Mouse (Mus musculus) urinary bladder, adult 2 months (tissue): Measurements from ENCODE around the gene 4933407L21Rik. TPM values are rescaled to one million over a fixed set of nuclear protein-coding genes. Genes with fewer than 3 reads are reported as not detected.
"Not testable (repeated sequence)": the region's sequence is repeated elsewhere in the genome, so short reads cannot be mapped to it uniquely, and the experiment has no call there.

Experiments used
- DNase-seq: peaks from one replicate; pipeline ENCODE4 v3.0.0; 2022; ENCODE audit warnings: low spot score
- polyA plus RNA-seq: library from polyadenylated mRNA; depleted of rRNA; stranded (reverse); fragments of >200 nt; gene quantifications from 2 replicates; pipeline ENCODE4 v1.2.3, GENCODE M21; 2012; rRNA removed

Gene 4933407L21Rik
- polyA plus RNA-seq, 1 experiment: 0.08 TPM

DNA sequence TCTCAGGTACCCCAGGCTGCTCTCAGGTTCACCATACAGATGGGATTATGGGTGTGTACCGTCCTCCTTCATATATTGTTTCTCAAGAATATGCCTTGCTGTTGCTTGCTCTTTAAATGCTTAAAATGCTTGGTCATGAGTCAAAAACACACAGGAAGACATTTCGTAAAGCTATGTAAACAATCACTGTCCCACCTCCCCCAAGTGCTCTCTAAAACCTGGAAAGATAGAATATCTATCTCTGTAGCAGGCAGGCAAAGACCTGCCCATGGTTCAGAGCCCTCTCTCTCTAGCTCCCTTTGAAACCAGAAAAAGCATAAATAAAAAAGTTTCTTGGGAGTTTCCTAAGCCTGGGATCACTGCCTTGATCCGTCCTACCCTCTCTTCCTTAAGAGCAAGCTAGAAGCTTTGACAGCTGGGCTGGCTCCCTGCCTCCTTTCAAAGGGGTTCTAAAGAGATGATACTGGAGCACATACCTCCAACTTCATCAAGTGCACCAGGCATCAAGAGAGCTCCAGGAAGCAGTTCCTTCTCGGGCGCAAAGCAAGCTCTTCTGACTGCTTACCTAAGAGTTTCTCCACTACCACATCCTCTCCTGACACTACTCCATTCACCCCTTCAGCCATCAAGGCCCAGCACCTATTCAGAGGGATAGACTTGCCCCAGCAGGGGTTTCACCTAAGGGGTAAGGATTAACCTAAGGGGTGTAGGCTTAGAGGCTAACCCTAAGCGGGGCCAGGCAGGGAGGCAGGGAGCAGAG lies 31.0 kb downstream of the 4933407L21Rik start:
- DNase-seq: no peak

DNA sequence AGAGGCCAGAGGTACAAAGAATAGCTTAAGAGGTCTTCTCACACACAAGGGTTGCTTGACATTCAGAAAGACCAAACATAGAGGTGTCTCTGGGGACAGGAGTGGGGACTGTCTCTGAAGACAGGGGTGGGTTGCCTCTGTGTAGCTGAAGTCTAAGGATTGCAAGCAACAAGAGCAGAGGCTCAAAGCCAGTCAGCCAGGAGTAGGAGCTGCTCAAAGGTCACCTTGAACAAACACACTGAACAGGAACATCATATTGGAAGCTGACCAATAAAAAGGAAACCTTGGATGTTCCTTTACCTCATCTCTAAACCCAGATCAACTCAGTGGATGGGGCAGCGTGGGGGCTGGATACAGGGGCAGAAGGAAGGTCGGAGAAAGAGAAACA lies 31.6 kb downstream of the 4933407L21Rik start:
- no peak for DNase-seq

DNA sequence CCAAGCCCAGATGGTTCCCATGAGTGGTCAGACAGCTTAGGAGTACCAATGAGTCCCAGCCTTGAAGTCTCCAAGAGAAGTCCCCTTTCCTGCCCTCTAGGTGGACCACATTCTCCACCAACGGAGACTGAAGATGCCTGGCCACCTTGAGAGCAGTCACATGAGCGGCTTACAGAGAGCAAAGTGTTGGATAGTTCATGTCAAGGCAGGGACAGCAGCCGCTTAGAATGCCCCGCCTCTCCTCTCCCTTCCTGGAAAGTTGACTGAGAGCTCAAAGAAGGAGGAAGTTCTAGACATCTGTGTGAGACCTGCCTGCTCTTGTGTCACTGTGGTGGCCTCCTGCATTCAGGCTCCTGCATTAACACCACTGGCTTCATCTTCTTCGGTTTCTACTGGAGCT lies 32.6 kb downstream of the 4933407L21Rik start, which contains the start of gene Gpr55:
Gpr55 (minus strand) TSS at position 135 of the 400 bp plus-strand sequence.
- no peak for DNase-seq

DNA sequence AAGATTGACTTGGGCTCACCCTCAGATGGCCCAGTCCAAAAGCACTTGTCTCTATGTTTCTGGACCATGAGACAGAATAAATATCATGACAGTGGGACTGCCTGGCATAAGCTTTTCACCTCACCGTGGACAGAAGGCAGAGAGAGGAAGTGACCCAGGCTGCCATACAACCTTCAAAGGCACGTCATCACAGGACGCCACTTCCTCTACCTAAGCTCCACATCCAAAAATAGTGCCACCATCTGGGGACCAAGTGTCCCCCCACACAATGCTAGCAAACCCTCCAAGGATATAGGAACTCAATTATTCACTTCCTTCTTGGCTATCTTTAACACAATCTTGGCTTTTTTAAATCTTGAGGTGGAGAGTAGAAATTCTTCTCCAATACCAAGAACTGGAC lies 33.8 kb downstream of the 4933407L21Rik start:
- no peak for DNase-seq

DNA sequence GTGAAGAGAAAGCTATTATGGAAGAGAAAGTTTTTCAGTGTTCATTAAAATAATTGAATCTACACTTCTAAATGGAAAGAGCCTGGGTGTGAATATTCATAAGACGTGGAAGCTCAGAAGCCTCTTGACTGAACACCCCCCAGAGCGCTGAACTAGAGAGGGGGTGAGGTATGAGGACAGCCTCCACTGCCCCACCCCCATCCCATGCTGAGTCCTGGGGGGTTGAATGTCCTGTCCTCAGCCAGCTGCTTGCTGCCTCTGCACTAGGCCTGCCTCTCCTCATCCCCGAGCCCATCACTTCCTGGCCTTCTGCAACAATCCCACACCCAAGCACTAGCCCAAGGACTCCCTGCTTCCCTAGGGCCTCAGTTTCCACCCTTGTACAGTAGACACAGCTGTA lies 37.6 kb downstream of the 4933407L21Rik start:
- DNase-seq: no peak

DNA sequence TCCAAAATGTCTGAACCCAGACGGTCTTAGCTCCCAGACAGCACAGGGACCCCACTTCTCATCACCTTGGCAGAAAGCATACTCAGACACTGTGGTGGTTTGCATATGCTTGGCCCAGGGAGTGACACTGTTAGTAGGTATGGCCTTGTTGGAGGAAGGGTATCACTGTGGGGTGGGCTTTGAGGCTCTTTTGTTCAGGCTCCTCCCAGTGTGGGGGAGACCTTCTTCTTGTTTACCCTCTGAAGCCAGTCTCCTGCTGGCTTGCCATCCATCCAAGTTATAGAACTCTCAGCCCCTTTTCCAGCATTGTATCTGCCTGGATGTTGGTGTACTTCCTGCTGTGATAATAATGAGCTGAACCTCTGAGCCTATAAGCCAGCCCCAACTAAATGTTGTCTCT lies 40.8 kb downstream of the 4933407L21Rik start:
- DNase-seq: no peak

DNA sequence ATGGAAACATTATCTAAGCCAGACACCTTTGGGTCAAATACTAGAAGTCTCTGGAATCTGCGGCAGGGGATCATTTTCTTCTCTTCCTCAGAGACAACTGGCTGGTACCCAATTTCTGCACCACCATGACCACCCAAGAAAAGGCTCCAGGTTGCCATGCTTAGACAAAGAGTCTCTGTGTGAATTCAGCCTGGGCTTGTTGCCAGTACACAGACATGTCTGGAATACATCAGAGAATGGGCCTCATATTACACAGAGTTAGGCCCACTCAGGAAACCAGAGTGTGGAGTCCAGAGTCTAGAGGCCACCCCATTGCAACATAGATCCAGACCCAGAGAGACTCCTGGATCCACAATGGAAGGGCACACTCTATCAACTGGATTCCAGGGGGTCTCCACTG lies 41.2 kb downstream of the 4933407L21Rik start:
- no peak for DNase-seq

DNA sequence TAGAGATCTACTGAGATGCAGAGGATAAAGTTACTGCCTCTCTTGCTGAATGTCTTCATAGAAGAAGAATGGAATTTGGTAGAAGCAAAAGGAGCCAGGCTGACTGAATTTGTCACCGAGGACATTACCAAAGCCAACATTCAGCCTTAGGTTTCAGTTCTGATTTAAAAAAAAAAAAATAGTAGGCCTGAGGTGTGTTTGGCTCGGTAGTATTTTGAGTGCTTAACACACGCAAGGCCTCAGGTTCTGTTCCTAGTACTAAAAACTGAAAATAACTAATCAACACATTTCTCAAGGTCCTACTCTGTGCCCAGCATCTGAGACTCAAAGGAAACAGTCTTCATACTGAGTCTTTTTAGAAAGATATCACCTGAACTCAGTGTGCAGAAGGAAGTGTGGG lies 42.8 kb downstream of the 4933407L21Rik start:
- DNase-seq: no peak

DNA sequence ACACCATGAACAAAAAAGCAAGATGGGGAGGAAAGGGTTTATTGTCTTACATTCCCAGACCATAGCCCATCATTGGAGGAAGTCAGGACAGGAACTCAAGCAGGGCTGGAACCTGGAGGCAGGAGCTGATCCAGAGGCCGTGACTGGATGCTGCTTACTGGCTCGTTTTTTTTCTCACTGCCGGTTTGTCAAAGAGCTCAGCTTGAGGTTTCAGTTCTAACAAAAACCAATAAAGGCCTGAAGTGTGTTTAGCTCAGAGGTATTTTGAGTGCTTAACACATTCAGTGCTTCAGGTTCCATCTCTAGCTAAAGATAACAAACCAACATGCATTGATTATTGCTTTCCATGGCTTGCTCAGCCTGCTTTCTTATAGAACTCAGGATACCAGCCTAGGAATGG lies 44.1 kb downstream of the 4933407L21Rik start:
- DNase-seq: no peak

DNA sequence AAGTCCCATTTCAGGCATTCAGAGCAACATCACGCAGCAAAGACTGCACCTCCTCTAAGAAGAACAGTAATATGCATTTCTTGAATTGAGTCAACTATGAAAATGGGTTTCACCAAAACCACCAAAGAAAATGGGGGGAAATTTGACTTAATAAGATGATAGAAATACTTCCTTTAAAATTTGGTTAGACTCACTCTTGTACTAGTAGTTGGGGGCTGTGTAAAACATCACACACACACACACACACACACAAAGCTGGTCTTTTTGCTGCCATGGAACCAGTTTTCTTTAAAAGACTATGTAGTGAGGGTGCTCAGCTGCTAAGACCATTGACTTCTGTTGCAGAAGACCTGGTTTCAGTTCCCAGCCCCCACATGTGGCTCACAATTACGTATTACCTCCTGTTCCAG lies 45.2 kb downstream of the 4933407L21Rik start:
- no peak for DNase-seq

DNA sequence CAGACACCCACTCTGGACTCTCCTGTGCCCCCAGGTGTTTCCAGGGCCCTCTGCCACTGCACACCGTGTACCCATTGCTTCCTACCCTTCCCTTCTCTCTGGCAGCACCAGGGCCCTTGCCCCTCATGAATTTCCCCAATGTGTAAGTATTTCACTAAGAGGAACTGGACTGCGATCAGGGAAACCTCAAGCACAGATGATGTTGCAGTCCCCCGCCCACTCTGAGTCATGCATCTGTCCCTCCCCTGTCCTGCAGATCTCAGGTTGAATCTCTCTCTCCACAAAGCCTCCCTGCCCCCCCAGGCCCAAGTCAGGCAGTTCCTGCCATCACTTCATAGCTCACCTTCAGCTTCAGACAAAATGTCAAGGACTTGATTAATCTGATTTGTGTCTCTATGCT lies 49.4 kb downstream of the 4933407L21Rik start:
- DNase-seq: no peak

DNA sequence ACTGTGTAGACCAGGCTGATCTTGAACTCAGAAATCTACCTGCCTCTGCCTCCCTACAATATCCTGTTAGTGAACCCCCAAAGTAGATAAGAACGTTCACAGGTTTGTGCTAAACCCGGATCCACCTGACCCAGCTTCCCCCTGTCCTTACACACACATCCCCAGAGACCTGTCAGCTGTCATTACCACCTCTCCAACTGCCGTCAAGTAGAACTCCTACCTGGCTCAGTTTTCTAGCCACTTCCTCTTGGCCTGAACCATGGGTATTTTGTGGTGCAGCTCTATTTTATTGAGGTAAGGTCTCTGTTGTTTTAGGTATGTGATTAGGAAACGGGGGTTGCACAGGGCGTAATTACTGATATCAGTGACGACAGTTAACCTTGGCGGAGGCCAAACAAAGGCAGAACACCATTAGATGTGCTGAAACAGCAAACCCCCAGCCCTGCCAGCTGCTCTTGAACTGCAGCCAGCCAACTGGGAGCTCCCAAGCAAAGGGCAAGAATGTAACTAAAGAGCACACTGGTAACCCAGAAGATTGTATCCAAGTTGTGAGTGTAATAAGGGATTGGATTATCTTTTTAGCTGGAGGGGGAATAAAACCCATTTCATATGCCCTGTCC lies 53.6 kb downstream of the 4933407L21Rik start:
- no peak for DNase-seq

DNA sequence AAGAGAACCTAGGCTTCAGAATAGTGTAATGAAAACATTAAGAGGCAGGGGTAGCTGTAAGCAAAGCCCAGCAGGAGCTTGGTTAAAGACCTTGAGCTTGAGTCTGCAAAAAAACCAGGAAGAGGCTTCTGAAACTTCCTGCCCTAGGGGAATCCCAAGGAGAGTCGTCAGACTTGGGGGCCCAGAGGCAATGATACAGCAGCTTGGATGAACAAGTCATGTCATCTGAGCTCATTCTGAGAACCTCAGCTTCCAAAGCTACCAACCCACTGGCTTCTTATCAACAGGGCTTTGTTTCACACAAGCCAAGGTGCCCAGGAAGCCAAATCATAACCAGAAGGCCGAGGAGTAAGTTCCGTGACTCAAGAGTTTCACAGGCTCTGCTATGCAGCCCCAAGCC lies 57.5 kb downstream of the 4933407L21Rik start:
- DNase-seq: no peak

DNA sequence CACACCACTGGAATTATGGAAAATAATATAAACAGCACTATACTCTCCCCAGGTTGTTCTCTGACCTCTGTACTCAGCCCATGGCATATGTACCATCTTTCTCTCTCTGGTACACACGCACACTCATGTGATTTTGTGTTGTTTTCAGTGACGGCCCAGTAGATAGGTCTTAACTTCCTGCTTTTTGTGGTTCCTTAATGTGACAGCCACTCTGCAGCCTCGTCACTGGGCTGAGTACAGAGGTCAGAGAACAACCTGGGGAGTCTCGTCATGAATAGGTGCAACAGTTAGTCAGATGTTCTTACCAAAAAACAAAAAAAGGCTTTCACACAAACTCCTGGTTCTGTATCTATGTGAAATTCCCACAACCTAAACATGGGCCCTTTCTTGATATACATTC lies 60.1 kb downstream of the 4933407L21Rik start:
- no peak for DNase-seq

DNA sequence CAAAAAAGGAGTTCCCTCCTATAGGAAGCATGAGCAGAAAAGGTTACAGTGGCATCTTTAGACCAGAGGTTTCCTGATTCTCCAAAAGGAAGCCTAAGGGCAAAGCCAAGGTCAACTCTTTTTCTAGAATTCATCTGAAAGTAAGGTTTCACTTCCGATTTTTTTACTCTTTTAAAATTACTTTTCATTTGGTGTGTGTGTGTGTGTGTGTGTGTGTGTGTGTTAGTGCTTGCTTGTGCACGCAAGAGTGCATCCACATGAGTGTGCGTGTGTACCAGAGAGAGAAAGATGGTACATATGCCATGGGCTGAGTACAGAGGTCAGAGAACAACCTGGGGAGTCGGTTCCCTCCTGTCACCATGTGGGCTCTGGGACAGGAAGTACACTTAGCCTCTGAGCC lies 60.6 kb downstream of the 4933407L21Rik start:
- not testable (repeated sequence) for DNase-seq

Other genes starting within 250 kb of the 4933407L21Rik start
- 3.3 and 4.8 TPM in 2 replicates for gene A630001G21Rik, start 149.8 kb upstream of the 4933407L21Rik start, polyA plus RNA-seq
- gene Cab39, start 135.0 kb upstream of the 4933407L21Rik start, polyA plus RNA-seq: 116 and 130 TPM in 2 replicates
- 160 and 190 TPM in 2 replicates for gene Itm2c, start 34.2 kb upstream of the 4933407L21Rik start, polyA plus RNA-seq
- 0.06 and 0.08 TPM in 2 replicates for gene Gpr55, start 32.5 kb downstream of the 4933407L21Rik start, polyA plus RNA-seq
- not detected in 2 replicates for gene Spata3, start 88.3 kb downstream of the 4933407L21Rik start, polyA plus RNA-seq
- gene 2810459M11Rik, start 117.4 kb downstream of the 4933407L21Rik start, polyA plus RNA-seq: 0.75 and 0.78 TPM in 2 replicates
- gene Psmd1, start 135.9 kb downstream of the 4933407L21Rik start, polyA plus RNA-seq: 62.3 and 71.6 TPM in 2 replicates
- gene Htr2b, start 183.5 kb downstream of the 4933407L21Rik start, polyA plus RNA-seq: 0.22 and 0.40 TPM in 2 replicates
- 0.35 and 0.44 TPM in 2 replicates for gene Gm21972, start 205.2 kb downstream of the 4933407L21Rik start, polyA plus RNA-seq
- 8.2 and 9.0 TPM in 2 replicates for gene Armc9, start 226.3 kb downstream of the 4933407L21Rik start, polyA plus RNA-seq